Mouse (Mus musculus): ENCODE results near the gene Ttc37.

Ttc37 gene

GRCm38 (mm10) chr13:76098493-76099303 is at the start of gene Ttc37, which contains the start of gene Arsk:
Gene Ttc37, plus strand, starts transcription at chr13:76098734.
Gene Arsk, minus strand, starts transcription at chr13:76098660.
- DNase-seq (ENCODE audit: low spot score): peak; percentile 88

GRCm38 (mm10) chr13:76055391-76056232 is 42.9 kb upstream of the Ttc37 start:
- DNase-seq (ENCODE audit: low spot score): peak; percentile 5

- DNase-seq (ENCODE audit: low spot score): peak; percentile 38
These were observed 42.2 kb upstream of the Ttc37 start for GRCm38 (mm10) chr13:76056261-76056724.

- no peak for DNase-seq (ENCODE audit: low spot score)
These were observed 41.7 kb upstream of the Ttc37 start, which contains the start of gene Gpr150 for GRCm38 (mm10) chr13:76056896-76057266. Gene Gpr150, minus strand, starts transcription at chr13:76056996.

- DNase-seq (ENCODE audit: low spot score): no peak
These were observed 41.1 kb upstream of the Ttc37 start for GRCm38 (mm10) chr13:76057267-76058069.

- DNase-seq (ENCODE audit: low spot score): no peak
These were observed 38.9 kb upstream of the Ttc37 start for GRCm38 (mm10) chr13:76059591-76059990.

GRCm38 (mm10) chr13:76062126-76062525 is 36.4 kb upstream of the Ttc37 start:
- DNase-seq (ENCODE audit: low spot score): no peak

GRCm38 (mm10) chr13:76062569-76062968 is 36.0 kb upstream of the Ttc37 start:
- no peak for DNase-seq (ENCODE audit: low spot score)

GRCm38 (mm10) chr13:76063548-76063947 is 35.0 kb upstream of the Ttc37 start:
- no peak for DNase-seq (ENCODE audit: low spot score)

- DNase-seq (ENCODE audit: low spot score): no peak
These were observed 34.1 kb upstream of the Ttc37 start for GRCm38 (mm10) chr13:76064363-76064945.

GRCm38 (mm10) chr13:76074323-76074722 is 24.2 kb upstream of the Ttc37 start:
- no peak for DNase-seq (ENCODE audit: low spot score)

GRCm38 (mm10) chr13:76098116-76098492 is 430 bp upstream of the Ttc37 start:
- DNase-seq (ENCODE audit: low spot score): no peak

- no peak for DNase-seq (ENCODE audit: low spot score)
These were observed 3.5 kb downstream of the Ttc37 start for GRCm38 (mm10) chr13:76101989-76102388.

- DNase-seq (ENCODE audit: low spot score): no peak
These were observed 10.7 kb downstream of the Ttc37 start for GRCm38 (mm10) chr13:76109069-76109824.

- DNase-seq (ENCODE audit: low spot score): no peak
These were observed 30.3 kb downstream of the Ttc37 start for GRCm38 (mm10) chr13:76128799-76129198.

- DNase-seq (ENCODE audit: low spot score): no peak
These were observed 33.9 kb downstream of the Ttc37 start for GRCm38 (mm10) chr13:76132415-76132814.

- DNase-seq (ENCODE audit: low spot score): no peak
These were observed 40.3 kb downstream of the Ttc37 start for GRCm38 (mm10) chr13:76138862-76139261.

- no peak for DNase-seq (ENCODE audit: low spot score)
These were observed 42.7 kb downstream of the Ttc37 start for GRCm38 (mm10) chr13:76141117-76141808.

GRCm38 (mm10) chr13:76150483-76150882 is 51.9 kb downstream of the Ttc37 start:
- DNase-seq (ENCODE audit: low spot score): no peak

- no peak for DNase-seq (ENCODE audit: low spot score)
These were observed 58.6 kb downstream of the Ttc37 start for GRCm38 (mm10) chr13:76157099-76157498.
